Mouse (Mus musculus): ENCODE results near the gene Coro2a. TPM values are rescaled to one million over a fixed set of nuclear protein-coding genes. Genes with fewer than 3 reads are reported as not detected.
"Not testable (repeated sequence)": the region's sequence is repeated elsewhere in the genome, so short reads cannot be mapped to it uniquely, and the experiment has no call there.

The Coro2a gene
- polyA plus RNA-seq, 1 experiment from 2014 or later, result 2.2 TPM

DNA sequence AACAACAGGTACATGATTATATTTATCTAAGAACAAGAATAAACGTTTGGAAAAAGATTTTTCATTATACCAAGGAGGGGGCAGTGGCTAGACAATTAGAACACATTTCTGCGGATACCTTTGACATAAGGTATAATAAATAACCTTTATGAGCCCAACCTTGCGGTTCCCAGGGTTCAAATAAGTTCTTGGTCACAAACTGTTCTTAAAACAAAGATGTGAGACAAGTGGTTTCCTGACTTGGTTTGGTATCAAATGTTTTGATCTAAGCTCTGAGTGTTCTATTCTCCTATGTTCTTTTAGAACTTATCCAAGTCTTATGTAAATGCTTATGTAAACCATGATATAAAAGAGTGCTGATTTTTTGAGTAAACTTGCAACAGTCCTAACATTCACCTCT is 17.5 kb downstream of the Coro2a start:
- not testable (repeated sequence) for H3K4me1 ChIP-seq (ENCODE audit: control insufficient read depth, insufficient read depth, low read length); H3K9ac ChIP-seq (ENCODE audit: low read length); H3K36me3 ChIP-seq (ENCODE audit: control insufficient read depth, insufficient read depth, low read length); H3K4me2 ChIP-seq (ENCODE audit: low read length); H3K27ac ChIP-seq (ENCODE audit: low read depth, low read length); H3K27me3 ChIP-seq (replicated peaks; ENCODE audit: control insufficient read depth, insufficient read depth, low read length); ATAC-seq; DNase-seq (ENCODE audit: low spot score); H3K9me3 ChIP-seq (replicated peaks; ENCODE audit: control insufficient read depth, low read length); H3K4me3 ChIP-seq (ENCODE audit: low read depth, low read length)
- 84% methylated on average over 3 of the region's 3 CpGs for WGBS

DNA sequence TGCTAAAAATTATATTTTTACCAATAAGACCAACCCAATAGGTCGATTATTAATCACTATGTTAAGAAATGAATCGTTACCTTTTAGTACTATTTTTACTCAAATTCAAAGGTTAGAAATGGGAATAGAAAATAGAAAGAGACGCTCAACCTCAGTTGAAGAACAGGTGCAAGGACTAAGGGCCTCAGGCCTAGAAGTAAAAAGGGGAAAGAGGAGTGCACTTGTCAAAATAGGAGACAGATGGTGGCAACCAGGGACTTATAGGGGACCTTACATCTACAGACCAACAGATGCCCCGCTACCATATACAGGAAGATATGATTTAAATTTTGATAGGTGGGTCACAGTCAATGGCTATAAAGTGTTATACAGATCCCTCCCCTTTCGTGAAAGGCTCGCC is 17.9 kb downstream of the Coro2a start:
- WGBS, result 96% methylated on average over 2 of the region's 6 CpGs
- DNase-seq (ENCODE audit: low spot score); H3K9ac ChIP-seq (ENCODE audit: low read length); H3K27ac ChIP-seq (ENCODE audit: low read depth, low read length); H3K4me1 ChIP-seq (ENCODE audit: control insufficient read depth, insufficient read depth, low read length); H3K36me3 ChIP-seq (ENCODE audit: control insufficient read depth, insufficient read depth, low read length); H3K4me3 ChIP-seq (ENCODE audit: low read depth, low read length); ATAC-seq; H3K4me2 ChIP-seq (ENCODE audit: low read length); H3K9me3 ChIP-seq (replicated peaks; ENCODE audit: control insufficient read depth, low read length); H3K27me3 ChIP-seq (replicated peaks; ENCODE audit: control insufficient read depth, insufficient read depth, low read length): not testable (repeated sequence)

DNA sequence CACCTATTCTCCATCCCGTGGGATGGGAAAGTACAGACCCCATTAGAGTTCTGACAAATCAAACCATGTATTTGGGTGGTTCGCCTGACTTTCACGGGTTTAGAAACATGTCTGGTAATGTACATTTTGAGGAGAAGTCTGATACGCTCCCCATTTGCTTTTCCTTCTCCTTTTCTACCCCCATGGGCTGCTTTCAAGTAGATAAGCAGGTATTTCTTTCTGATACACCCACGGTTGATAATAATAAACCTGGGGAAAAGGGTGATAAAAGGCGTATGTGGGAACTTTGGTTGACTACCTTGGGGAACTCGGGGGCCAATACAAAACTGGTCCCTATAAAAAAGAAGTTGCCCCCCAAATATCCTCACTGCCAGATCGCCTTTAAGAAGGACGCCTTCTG is 20.0 kb downstream of the Coro2a start:
- not testable (repeated sequence) for H3K36me3 ChIP-seq (ENCODE audit: control insufficient read depth, insufficient read depth, low read length); H3K27me3 ChIP-seq (replicated peaks; ENCODE audit: control insufficient read depth, insufficient read depth, low read length); H3K4me1 ChIP-seq (ENCODE audit: control insufficient read depth, insufficient read depth, low read length); H3K27ac ChIP-seq (ENCODE audit: low read depth, low read length); H3K9ac ChIP-seq (ENCODE audit: low read length); H3K9me3 ChIP-seq (replicated peaks; ENCODE audit: control insufficient read depth, low read length); DNase-seq (ENCODE audit: low spot score); H3K4me3 ChIP-seq (ENCODE audit: low read depth, low read length); ATAC-seq; H3K4me2 ChIP-seq (ENCODE audit: low read length)
- 88% methylated on average over 9 of the region's 9 CpGs for WGBS

DNA sequence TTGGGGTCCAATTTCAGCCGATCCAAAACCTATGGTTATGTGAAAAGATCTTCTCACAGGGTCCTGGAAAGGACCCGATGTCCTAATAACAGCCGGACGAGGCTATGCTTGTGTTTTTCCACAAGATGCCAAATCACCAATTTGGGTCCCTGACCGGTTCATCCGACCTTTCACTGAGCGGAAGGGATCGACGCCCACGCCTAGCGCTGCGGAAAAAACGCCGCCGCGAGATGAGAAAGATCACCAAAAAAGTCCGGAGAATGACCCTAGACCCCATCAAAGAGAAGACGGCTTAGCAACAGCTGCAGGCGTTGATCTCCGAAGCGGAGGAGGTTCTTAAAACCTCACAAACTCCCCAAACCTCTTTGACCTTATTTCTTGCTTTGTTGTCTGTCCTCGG is 20.4 kb downstream of the Coro2a start:
- H3K27ac ChIP-seq (ENCODE audit: low read depth, low read length); H3K4me2 ChIP-seq (ENCODE audit: low read length); H3K9me3 ChIP-seq (replicated peaks; ENCODE audit: control insufficient read depth, low read length); H3K27me3 ChIP-seq (replicated peaks; ENCODE audit: control insufficient read depth, insufficient read depth, low read length); H3K4me1 ChIP-seq (ENCODE audit: control insufficient read depth, insufficient read depth, low read length); H3K36me3 ChIP-seq (ENCODE audit: control insufficient read depth, insufficient read depth, low read length); ATAC-seq; H3K4me3 ChIP-seq (ENCODE audit: low read depth, low read length); H3K9ac ChIP-seq (ENCODE audit: low read length); DNase-seq (ENCODE audit: low spot score): not testable (repeated sequence)
- 93% methylated on average over 22 of the region's 22 CpGs for WGBS

DNA sequence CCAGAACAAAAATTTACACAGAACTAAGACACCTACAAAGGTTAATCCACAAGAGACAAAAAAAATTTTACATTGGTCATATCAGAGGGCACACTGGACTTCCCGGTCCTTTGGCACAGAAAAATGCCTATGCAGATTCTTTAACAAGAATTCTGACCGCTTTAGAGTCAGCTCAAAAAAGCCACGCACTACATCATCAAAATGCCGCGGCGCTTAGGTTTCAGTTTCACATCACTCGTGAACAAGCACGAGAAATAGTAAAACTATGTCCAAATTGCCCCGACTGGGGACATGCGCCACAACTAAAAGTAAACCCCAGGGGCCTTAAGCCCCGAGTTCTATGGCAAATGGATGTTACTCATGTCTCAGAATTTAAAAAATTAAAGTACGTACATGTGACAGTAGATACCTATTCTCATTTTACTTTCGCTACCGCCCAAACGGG is 21.2 kb downstream of the Coro2a start:
- H3K9ac ChIP-seq (ENCODE audit: low read length); H3K4me1 ChIP-seq (ENCODE audit: control insufficient read depth, insufficient read depth, low read length); H3K27me3 ChIP-seq (replicated peaks; ENCODE audit: control insufficient read depth, insufficient read depth, low read length); H3K27ac ChIP-seq (ENCODE audit: low read depth, low read length); DNase-seq (ENCODE audit: low spot score); H3K36me3 ChIP-seq (ENCODE audit: control insufficient read depth, insufficient read depth, low read length); H3K4me3 ChIP-seq (ENCODE audit: low read depth, low read length); H3K4me2 ChIP-seq (ENCODE audit: low read length); ATAC-seq; H3K9me3 ChIP-seq (replicated peaks; ENCODE audit: control insufficient read depth, low read length): not testable (repeated sequence)
- WGBS, result 91% methylated on average over 15 of the region's 15 CpGs

DNA sequence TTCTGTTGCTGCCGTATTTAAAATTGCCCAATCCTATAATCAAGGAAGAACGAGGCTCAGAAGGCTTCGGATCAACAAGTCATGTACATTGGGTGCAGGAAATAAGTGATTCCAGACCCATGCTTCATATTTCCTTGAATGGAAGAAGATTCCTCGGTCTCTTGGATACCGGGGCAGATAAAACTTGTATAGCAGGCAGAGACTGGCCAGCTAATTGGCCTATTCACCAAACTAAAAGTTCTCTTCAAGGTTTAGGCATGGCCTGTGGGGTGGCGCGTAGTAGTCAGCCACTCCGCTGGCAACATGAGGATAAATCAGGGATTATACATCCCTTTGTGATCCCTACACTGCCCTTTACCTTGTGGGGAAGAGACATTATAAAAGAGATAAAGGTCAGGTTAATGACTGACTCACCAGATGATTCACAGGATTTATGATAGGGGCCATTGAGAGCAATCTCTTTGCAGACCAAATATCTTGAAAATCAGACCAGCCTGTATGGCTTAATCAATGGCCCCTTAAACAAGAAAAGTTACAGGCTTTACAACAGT is 23.1 kb downstream of the Coro2a start:
- not testable (repeated sequence) for H3K9ac ChIP-seq (ENCODE audit: low read length); H3K27me3 ChIP-seq (replicated peaks; ENCODE audit: control insufficient read depth, insufficient read depth, low read length); H3K4me3 ChIP-seq (ENCODE audit: low read depth, low read length); DNase-seq (ENCODE audit: low spot score); H3K27ac ChIP-seq (ENCODE audit: low read depth, low read length); ATAC-seq; H3K9me3 ChIP-seq (replicated peaks; ENCODE audit: control insufficient read depth, low read length); H3K36me3 ChIP-seq (ENCODE audit: control insufficient read depth, insufficient read depth, low read length); H3K4me2 ChIP-seq (ENCODE audit: low read length); H3K4me1 ChIP-seq (ENCODE audit: control insufficient read depth, insufficient read depth, low read length)
- 92% methylated on average over 8 of the region's 8 CpGs for WGBS

DNA sequence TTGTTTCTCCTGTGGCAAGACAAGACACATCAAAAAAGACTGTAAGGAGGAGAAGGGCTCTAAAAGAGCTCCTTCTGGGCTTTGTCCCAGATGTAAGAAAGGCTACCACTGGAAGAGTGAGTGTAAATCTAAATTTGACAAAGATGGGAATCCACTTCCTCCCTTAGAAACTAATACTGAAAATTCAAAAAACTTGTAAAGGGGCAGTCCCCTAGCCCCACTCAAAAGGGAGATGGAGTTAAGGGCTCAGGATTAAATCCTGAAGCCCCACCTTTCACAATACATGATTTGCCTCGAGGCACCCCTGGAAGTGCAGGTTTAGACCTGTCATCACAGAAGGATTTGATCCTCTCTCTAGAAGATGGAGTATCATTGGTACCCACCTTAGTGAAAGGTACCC is 23.8 kb downstream of the Coro2a start:
- DNase-seq (ENCODE audit: low spot score) (no peak), ATAC-seq (no peak)
- no peak overlapping the region for H3K27ac ChIP-seq (ENCODE audit: low read depth, low read length)
- H3K4me2 ChIP-seq (ENCODE audit: low read length), result no peak overlapping the region
- H3K9me3 ChIP-seq (replicated peaks; ENCODE audit: control insufficient read depth, low read length), result no peaks in the 10 kb centered on the region
- no peaks in the 10 kb centered on the region for H3K36me3 ChIP-seq (ENCODE audit: control insufficient read depth, insufficient read depth, low read length)
- H3K27me3 ChIP-seq (replicated peaks; ENCODE audit: control insufficient read depth, insufficient read depth, low read length), result no peaks in the 10 kb centered on the region
- WGBS, result 72% methylated on average over 1 of the region's 1 CpGs
- H3K4me3 ChIP-seq (ENCODE audit: low read depth, low read length), result no peak overlapping the region
- no peaks in the 10 kb centered on the region for H3K4me1 ChIP-seq (ENCODE audit: control insufficient read depth, insufficient read depth, low read length)
- H3K9ac ChIP-seq (ENCODE audit: low read length), result no peak overlapping the region

DNA sequence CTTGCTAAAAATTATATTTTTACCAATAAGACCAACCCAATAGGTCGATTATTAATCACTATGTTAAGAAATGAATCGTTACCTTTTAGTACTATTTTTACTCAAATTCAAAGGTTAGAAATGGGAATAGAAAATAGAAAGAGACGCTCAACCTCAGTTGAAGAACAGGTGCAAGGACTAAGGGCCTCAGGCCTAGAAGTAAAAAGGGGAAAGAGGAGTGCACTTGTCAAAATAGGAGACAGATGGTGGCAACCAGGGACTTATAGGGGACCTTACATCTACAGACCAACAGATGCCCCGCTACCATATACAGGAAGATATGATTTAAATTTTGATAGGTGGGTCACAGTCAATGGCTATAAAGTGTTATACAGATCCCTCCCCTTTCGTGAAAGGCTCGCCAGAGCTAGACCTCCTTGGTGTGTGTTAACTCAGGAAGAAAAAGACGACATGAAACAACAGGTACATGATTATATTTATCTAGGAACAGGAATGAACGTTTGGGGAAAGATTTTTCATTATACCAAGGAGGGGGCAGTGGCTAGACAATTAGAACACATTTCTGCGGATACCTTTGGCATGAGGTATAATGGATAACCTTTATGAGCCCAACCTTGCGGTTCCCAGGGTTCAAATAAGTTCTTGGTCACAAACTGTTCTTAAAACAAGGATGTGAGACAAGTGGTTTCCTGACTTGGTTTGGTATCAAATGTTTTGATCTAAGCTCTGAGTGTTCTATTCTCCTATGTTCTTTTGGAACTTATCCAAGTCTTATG is 26.3 kb downstream of the Coro2a start:
- not testable (repeated sequence) for H3K9me3 ChIP-seq (replicated peaks; ENCODE audit: control insufficient read depth, low read length); H3K27me3 ChIP-seq (replicated peaks; ENCODE audit: control insufficient read depth, insufficient read depth, low read length); H3K27ac ChIP-seq (ENCODE audit: low read depth, low read length); H3K4me3 ChIP-seq (ENCODE audit: low read depth, low read length); H3K4me1 ChIP-seq (ENCODE audit: control insufficient read depth, insufficient read depth, low read length); H3K4me2 ChIP-seq (ENCODE audit: low read length); H3K36me3 ChIP-seq (ENCODE audit: control insufficient read depth, insufficient read depth, low read length); DNase-seq (ENCODE audit: low spot score); H3K9ac ChIP-seq (ENCODE audit: low read length); ATAC-seq
- WGBS, result 89% methylated on average over 6 of the region's 10 CpGs

DNA sequence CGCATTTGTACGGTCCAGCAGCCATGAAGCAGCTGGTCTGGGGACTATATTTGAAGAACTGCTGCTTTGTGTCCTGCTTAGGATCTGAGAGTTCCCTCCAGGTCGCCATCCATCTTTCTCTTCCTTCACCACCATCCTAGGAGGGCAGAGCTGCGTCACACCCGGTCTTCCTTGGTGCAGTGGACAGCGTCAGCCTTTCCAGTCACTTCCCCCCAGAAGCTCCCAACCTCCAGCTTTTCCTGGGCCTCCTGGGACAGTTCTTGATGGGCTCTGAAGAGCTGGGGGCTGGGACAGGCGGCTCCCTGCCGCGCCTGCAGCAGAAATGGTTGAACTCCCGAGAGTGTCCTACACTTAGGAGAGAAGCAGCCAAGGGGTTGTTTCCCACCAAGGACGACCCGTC is 27.2 kb downstream of the Coro2a start:
- Histone ChIP-seq H3K9ac (ENCODE audit: low read length) (no peak overlapping the region), H3K4me3 (ENCODE audit: low read depth, low read length) (no peak overlapping the region), H3K36me3 (ENCODE audit: control insufficient read depth, insufficient read depth, low read length) (no peaks in the 10 kb centered on the region), H3K27me3 (replicated peaks; ENCODE audit: control insufficient read depth, insufficient read depth, low read length) (no peaks in the 10 kb centered on the region), H3K9me3 (replicated peaks; ENCODE audit: control insufficient read depth, low read length) (no peaks in the 10 kb centered on the region), H3K27ac (ENCODE audit: low read depth, low read length) (no peak overlapping the region), H3K4me1 (ENCODE audit: control insufficient read depth, insufficient read depth, low read length) (no peaks in the 10 kb centered on the region), H3K4me2 (ENCODE audit: low read length) (no peak overlapping the region)
- ATAC-seq (no peak), DNase-seq (ENCODE audit: low spot score) (no peak)
- 89% methylated on average over 10 of the region's 12 CpGs for WGBS
